Mouse (Mus musculus): ENCODE measurements around the gene Cops9. TPM values are rescaled to one million over a fixed set of nuclear protein-coding genes. Genes with fewer than 3 reads are reported as not detected.

Cops9 gene
- total RNA-seq (2014; rRNA removed) (121 and 145 TPM in 2 replicates), polyA plus RNA-seq (2012; rRNA removed) (72.0 and 77.3 TPM in 2 replicates)

DNA sequence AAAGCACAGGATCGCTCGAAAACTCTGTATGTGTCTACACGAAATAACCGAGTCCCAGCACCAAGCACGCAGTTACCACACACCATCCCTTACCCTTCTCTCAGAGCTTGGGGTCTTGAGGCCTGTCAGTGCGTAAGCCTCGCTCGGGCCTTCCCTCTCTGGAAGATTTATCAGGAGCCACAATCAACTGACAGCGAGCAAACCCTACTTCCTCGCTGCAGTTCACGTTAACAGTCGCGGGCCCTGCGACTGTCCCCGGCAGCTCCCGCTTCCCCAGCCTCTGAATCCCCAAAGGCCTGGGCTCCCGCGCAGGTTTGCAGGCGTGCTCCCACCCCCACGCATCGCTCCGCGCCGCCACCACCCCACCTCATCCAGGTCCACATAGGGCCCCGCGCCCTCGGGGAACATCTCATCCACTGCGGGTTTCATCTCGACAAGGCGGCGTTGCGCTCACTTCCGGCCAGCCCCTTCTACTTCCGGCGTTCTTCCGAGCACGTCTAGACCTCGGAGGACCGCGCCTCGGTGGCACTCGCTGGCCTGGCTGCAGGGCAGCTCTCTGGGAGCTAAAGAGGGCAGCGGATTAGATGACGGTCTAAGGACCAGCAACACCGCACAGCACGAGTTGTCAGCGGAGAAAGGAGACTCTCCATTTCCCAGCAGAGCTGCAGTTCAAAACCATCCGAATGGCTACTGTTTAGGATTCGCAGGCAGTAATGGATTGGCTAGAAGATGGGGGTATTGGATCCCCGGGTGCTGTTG is at the start of gene Cops9:
Cops9 (minus strand) TSS at position 472 of the 759 bp plus-strand sequence.
- Histone ChIP-seq H3K9ac (ENCODE audit: low read depth, low read length) (peak within 1 kb of the TSS; percentile 88), H3K4me1 (ENCODE audit: control insufficient read depth, insufficient read depth, low read length) (peaks cover 8% of the 10 kb centered on the region), H3K79me2 (ENCODE audit: control insufficient read depth, insufficient read depth, low read length) (peaks cover 7% of the 10 kb centered on the region; the same call in 1 of the 2 replicates), H3K27me3 (ENCODE audit: control insufficient read depth, insufficient read depth, low read length) (no peaks in the 10 kb centered on the region), H3K27ac (replicated peaks; ENCODE audit: insufficient read depth, low read depth, low read length) (peak within 1 kb of the TSS; percentile 8; the same call in 1 of the 2 replicates), H3K4me3 (ENCODE audit: insufficient read depth, low read depth, low read length) (peak within 1 kb of the TSS; percentile 84), H3K36me3 (ENCODE audit: control insufficient read depth, insufficient read depth, low read length) (no peaks in the 10 kb centered on the region; the same call in 1 of the 2 replicates)
- TF ChIP-seq CTCF (IDR thresholded peaks at IDR 0.05; ENCODE audit: low read depth, low read length): no peak
- 0 out of 2 replicates have a peak, but pooled peaks have one; percentile 55 for TF ChIP-seq POLR2A (IDR thresholded peaks at IDR 0.05; ENCODE audit: extremely low read depth, insufficient read depth, low read length)
- WGBS: 2% methylated on average over 50 of the region's 50 CpGs
- DNase-seq (ENCODE audit: extremely low read depth, low read depth, low spot score): peak; percentile 81

DNA sequence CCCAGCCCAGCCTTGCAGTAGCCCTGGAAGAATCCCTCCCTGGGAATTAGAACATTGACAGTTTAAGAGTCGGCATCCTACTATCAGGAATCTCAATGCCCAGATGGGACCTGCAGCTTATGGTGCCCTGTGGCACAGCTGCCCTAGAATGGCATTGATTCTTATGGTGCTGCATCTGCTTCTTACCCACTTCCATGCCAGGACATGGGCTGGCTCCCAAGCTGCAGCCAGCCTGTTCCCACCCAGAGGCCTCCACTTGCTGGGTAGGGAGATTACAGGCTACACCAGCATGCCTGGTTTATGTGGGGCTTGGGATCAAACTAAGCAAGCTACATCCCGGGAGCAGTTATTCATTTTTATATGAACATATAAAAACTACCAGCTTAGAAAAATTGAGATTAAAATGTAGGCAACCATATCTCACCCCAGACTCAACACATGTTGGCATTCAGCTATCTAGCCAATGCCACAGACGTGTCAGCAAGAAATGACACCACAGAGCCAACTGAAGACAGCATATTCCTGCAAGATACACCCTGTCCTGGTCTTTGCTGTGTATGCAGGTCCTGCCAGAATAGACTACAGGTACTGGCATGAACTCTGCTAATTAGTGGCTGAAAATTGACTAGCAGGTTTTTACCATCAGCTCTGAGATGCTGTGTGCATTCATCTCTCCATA is 49.5 kb upstream of the Cops9 start:
- TF ChIP-seq POLR2A (IDR thresholded peaks at IDR 0.05; ENCODE audit: extremely low read depth, insufficient read depth, low read length) (no peak), CTCF (IDR thresholded peaks at IDR 0.05; ENCODE audit: low read depth, low read length) (no peak)
- no peaks in the 10 kb centered on the region for H3K36me3 ChIP-seq (ENCODE audit: control insufficient read depth, insufficient read depth, low read length)
- no peaks in the 10 kb centered on the region for H3K27me3 ChIP-seq (ENCODE audit: control insufficient read depth, insufficient read depth, low read length)
- no peak for DNase-seq (ENCODE audit: extremely low read depth, low read depth, low spot score)
- H3K27ac ChIP-seq (replicated peaks; ENCODE audit: insufficient read depth, low read depth, low read length): no peak overlapping the region
- 89% methylated on average over 3 of the region's 3 CpGs for WGBS
- no peaks in the 10 kb centered on the region for H3K4me1 ChIP-seq (ENCODE audit: control insufficient read depth, insufficient read depth, low read length)
- no peak overlapping the region for H3K4me3 ChIP-seq (ENCODE audit: insufficient read depth, low read depth, low read length)
- H3K9ac ChIP-seq (ENCODE audit: low read depth, low read length): no peak overlapping the region
- H3K79me2 ChIP-seq (ENCODE audit: control insufficient read depth, insufficient read depth, low read length): no peaks in the 10 kb centered on the region

DNA sequence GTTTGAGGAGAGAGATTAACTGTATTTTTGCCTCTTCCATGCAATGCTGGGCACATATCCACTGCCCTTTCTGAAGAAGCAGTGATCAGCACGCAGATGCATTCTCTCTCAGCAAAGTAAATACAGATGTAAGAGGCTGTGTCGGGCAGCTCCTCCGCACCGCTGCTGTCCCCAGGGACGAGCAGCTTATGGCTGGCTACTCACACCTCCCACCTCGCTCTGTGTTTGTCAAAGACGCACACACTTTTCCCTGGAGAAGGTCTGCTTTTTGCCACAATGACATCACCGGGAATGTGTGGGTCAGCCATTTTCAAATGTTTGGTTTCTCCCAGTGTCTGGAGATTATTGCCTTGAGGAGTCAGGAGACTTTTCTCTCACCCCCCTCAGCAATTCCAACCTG is 45.2 kb upstream of the Cops9 start:
- no peak overlapping the region for H3K27ac ChIP-seq (replicated peaks; ENCODE audit: insufficient read depth, low read depth, low read length)
- DNase-seq (ENCODE audit: extremely low read depth, low read depth, low spot score): no peak
- no peaks in the 10 kb centered on the region for H3K36me3 ChIP-seq (ENCODE audit: control insufficient read depth, insufficient read depth, low read length)
- no peak overlapping the region for H3K9ac ChIP-seq (ENCODE audit: low read depth, low read length)
- H3K4me3 ChIP-seq (ENCODE audit: insufficient read depth, low read depth, low read length): no peak overlapping the region
- H3K27me3 ChIP-seq (ENCODE audit: control insufficient read depth, insufficient read depth, low read length): no peaks in the 10 kb centered on the region
- no peak for TF ChIP-seq CTCF (IDR thresholded peaks at IDR 0.05; ENCODE audit: low read depth, low read length)
- no peak for TF ChIP-seq POLR2A (IDR thresholded peaks at IDR 0.05; ENCODE audit: extremely low read depth, insufficient read depth, low read length)
- H3K4me1 ChIP-seq (ENCODE audit: control insufficient read depth, insufficient read depth, low read length): no peaks in the 10 kb centered on the region
- H3K79me2 ChIP-seq (ENCODE audit: control insufficient read depth, insufficient read depth, low read length): no peaks in the 10 kb centered on the region
- 41% methylated on average over 8 of the region's 8 CpGs for WGBS

DNA sequence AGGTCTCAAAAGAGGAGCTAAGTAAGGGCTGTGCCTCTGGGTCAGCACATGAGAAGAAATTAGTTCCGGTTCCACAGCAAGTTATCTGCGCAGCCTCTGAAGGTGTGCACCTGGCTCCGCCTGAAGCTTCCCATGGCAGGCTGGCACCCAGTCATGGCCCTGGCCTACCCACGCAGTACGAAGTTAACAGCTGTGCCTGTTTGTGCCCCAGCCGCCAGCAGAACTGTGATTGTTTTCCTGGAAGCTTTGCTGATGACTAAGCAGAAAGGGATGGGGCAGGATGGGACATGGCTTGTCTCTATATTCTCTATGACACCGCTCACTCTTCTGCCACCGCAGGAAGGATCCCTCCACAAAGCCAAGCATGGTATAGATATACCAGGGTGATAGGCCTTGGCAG is 41.4 kb upstream of the Cops9 start:
- no peak for TF ChIP-seq CTCF (IDR thresholded peaks at IDR 0.05; ENCODE audit: low read depth, low read length)
- no peak for TF ChIP-seq POLR2A (IDR thresholded peaks at IDR 0.05; ENCODE audit: extremely low read depth, insufficient read depth, low read length)
- 84% methylated on average over 8 of the region's 8 CpGs for WGBS
- Histone ChIP-seq H3K4me1 (ENCODE audit: control insufficient read depth, insufficient read depth, low read length) (no peaks in the 10 kb centered on the region), H3K36me3 (ENCODE audit: control insufficient read depth, insufficient read depth, low read length) (no peaks in the 10 kb centered on the region), H3K4me3 (ENCODE audit: insufficient read depth, low read depth, low read length) (no peak overlapping the region), H3K79me2 (ENCODE audit: control insufficient read depth, insufficient read depth, low read length) (no peaks in the 10 kb centered on the region), H3K9ac (ENCODE audit: low read depth, low read length) (no peak overlapping the region), H3K27me3 (ENCODE audit: control insufficient read depth, insufficient read depth, low read length) (no peaks in the 10 kb centered on the region), H3K27ac (replicated peaks; ENCODE audit: insufficient read depth, low read depth, low read length) (no peak overlapping the region)
- no peak for DNase-seq (ENCODE audit: extremely low read depth, low read depth, low spot score)

- Histone ChIP-seq H3K9ac (ENCODE audit: low read depth, low read length) (no peak overlapping the region), H3K4me3 (ENCODE audit: insufficient read depth, low read depth, low read length) (no peak overlapping the region), H3K27me3 (ENCODE audit: control insufficient read depth, insufficient read depth, low read length) (no peaks in the 10 kb centered on the region), H3K4me1 (ENCODE audit: control insufficient read depth, insufficient read depth, low read length) (no peaks in the 10 kb centered on the region), H3K36me3 (ENCODE audit: control insufficient read depth, insufficient read depth, low read length) (no peaks in the 10 kb centered on the region), H3K27ac (replicated peaks; ENCODE audit: insufficient read depth, low read depth, low read length) (no peak overlapping the region), H3K79me2 (ENCODE audit: control insufficient read depth, insufficient read depth, low read length) (no peaks in the 10 kb centered on the region)
- WGBS: 48% methylated on average over 16 of the region's 16 CpGs
- no peak for TF ChIP-seq CTCF (IDR thresholded peaks at IDR 0.05; ENCODE audit: low read depth, low read length)
- TF ChIP-seq POLR2A (IDR thresholded peaks at IDR 0.05; ENCODE audit: extremely low read depth, insufficient read depth, low read length): no peak
- DNase-seq (ENCODE audit: extremely low read depth, low read depth, low spot score): no peak
Measured at GRCm38 (mm10) chr1:92680668-92681603, 39.2 kb upstream of the Cops9 start.

Data from liver, adult 2 months (tissue).